Mouse (Mus musculus) macrophage (primary cell): ENCODE data around the gene Rbm24. TPM values are rescaled to one million over a fixed set of nuclear protein-coding genes. Genes with fewer than 3 reads are reported as not detected.

Experiments used
- H3K27ac ChIP-seq: fragments of 350-480 bp; formaldehyde crosslinking; 2 replicates; pipeline ENCODE4 v1.9.0; 2021
- H3K36me3 ChIP-seq: fragments of 350-480 bp; formaldehyde crosslinking; 2 replicates; pipeline ENCODE4 v1.9.0; 2021; ENCODE audit errors: inconsistent target
- H3K4me3 ChIP-seq: fragments of 350-480 bp; formaldehyde crosslinking; 2 replicates; pipeline ENCODE4 v1.9.0; 2021; ENCODE audit errors: inconsistent target
- H3K79me2 ChIP-seq: fragments of 350-480 bp; formaldehyde crosslinking; 2 replicates; pipeline ENCODE4 v1.9.0; 2021; ENCODE audit errors: inconsistent target
- WGBS: methylation state at CpG from one replicate; pipeline ENCODE4 v1.1.7; 2026; ENCODE audit warnings: inconsistent platforms; ENCODE audit not compliant: missing documents; 5-methylcytosine and 5-hydroxymethylcytosine counted together
- polyA plus RNA-seq: library from polyadenylated mRNA; stranded (reverse); fragments of 250-400 nt; gene quantifications from 3 replicates; pipeline ENCODE4 v1.2.4, GENCODE M21; 2018; ENCODE audit warnings: inconsistent platforms
- total RNA-seq, 78 experiments: library from RNA; depleted of rRNA; stranded (reverse); fragments of 250-400 nt; gene quantifications; 1 replicate in 9 of 78; 2 replicates in 24 of 78; 3 replicates in 43 of 78; 4 replicates in 2 of 78; pipeline ENCODE4 v1.2.4; 2018; ENCODE audit warnings: inconsistent platforms in 56 of 78

The Rbm24 gene
- total RNA-seq (2018; cell fraction: chromatin; rRNA removed): not detected
- total RNA-seq (2018; cell fraction: cytosol; rRNA removed): not detected
- total RNA-seq (2018; cell fraction: nucleus; rRNA removed): not detected
- not detected in 3 replicates for polyA plus RNA-seq

DNA sequence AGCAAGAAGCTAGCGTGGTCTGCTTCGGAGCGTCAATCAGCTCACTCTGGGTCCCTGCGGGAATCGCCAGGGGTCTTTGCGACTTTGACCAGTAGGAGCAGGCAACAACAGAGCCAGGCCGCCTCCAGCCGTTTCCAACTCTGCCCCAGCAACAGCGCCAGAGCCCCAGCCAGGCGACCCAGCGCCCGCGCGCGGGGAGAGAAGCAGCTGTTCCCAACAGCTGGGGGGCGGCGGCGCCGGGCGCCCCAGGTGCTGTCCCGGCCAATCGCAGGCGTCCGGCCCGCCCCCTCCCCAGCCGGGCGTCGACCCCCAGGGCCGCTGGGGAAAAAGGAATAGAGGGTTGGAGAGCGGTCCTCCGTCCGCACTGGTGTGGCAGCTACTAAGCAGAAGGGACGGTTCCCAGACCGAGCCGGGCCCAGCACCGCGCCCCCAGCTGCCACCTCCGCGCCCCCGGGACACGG lies at the start of gene Rbm24:
Gene Rbm24, plus strand, starts transcription at position 294 of the 461 bp plus-strand sequence.
- H3K4me3 ChIP-seq: no peak within 1 kb of the TSS
- 6% methylated on average over 41 of the region's 41 CpGs for WGBS
- H3K27ac ChIP-seq: no peak within 1 kb of the TSS
- no peaks in the 10 kb centered on the region for H3K79me2 ChIP-seq
- H3K36me3 ChIP-seq: no peaks in the 10 kb centered on the region

DNA sequence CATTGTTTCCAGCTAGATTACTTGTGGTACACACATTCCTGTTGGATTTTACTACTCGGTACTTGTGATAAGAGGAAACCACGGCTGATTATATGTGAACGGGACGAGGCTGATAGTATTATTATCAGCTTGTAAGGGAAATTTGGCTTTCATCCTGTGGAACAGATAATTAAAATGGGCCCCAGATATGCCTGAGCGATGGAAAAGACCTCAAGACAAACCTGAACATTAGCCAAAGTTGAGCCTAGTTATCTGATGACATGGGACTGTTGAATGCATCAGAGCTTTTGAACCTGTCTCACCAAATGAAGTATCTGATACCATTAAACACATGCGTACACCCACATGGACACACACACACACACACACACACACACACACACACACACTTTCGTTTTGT lies 45.4 kb upstream of the Rbm24 start:
- no peaks in the 10 kb centered on the region for H3K36me3 ChIP-seq
- WGBS: 94% methylated on average over 6 of the region's 7 CpGs
- no peak overlapping the region for H3K27ac ChIP-seq
- H3K4me3 ChIP-seq: no peak overlapping the region
- H3K79me2 ChIP-seq: no peaks in the 10 kb centered on the region

- Histone ChIP-seq H3K79me2 (no peaks in the 10 kb centered on the region), H3K36me3 (no peaks in the 10 kb centered on the region), H3K4me3 (no peak overlapping the region), H3K27ac (no peak overlapping the region)
- 100% methylated on average over 1 of the region's 1 CpGs for WGBS
Measured at GRCm38 (mm10) chr13:46375371-46375770, 42.9 kb upstream of the Rbm24 start.

- no peak overlapping the region for H3K27ac ChIP-seq
- no peak overlapping the region for H3K4me3 ChIP-seq
- WGBS: 98% methylated on average over 8 of the region's 8 CpGs
- no peaks in the 10 kb centered on the region for H3K36me3 ChIP-seq
- no peaks in the 10 kb centered on the region for H3K79me2 ChIP-seq
Measured at GRCm38 (mm10) chr13:46387396-46387795, 30.8 kb upstream of the Rbm24 start.

GRCm38 (mm10) chr13:46391654-46392053 lies 26.6 kb upstream of the Rbm24 start:
- 92% methylated on average over 1 of the region's 1 CpGs for WGBS
- H3K27ac ChIP-seq: no peak overlapping the region
- no peaks in the 10 kb centered on the region for H3K79me2 ChIP-seq
- no peaks in the 10 kb centered on the region for H3K36me3 ChIP-seq
- no peak overlapping the region for H3K4me3 ChIP-seq

- Histone ChIP-seq H3K27ac (no peak overlapping the region), H3K4me3 (no peak overlapping the region), H3K36me3 (no peaks in the 10 kb centered on the region), H3K79me2 (no peaks in the 10 kb centered on the region)
- 32% methylated on average over 4 of the region's 4 CpGs for WGBS
Measured at GRCm38 (mm10) chr13:46392893-46393292, 25.3 kb upstream of the Rbm24 start.

GRCm38 (mm10) chr13:46393936-46394335 lies 24.3 kb upstream of the Rbm24 start:
- 81% methylated on average over 2 of the region's 2 CpGs for WGBS
- Histone ChIP-seq H3K4me3 (no peak overlapping the region), H3K79me2 (no peaks in the 10 kb centered on the region), H3K27ac (no peak overlapping the region), H3K36me3 (no peaks in the 10 kb centered on the region)

DNA sequence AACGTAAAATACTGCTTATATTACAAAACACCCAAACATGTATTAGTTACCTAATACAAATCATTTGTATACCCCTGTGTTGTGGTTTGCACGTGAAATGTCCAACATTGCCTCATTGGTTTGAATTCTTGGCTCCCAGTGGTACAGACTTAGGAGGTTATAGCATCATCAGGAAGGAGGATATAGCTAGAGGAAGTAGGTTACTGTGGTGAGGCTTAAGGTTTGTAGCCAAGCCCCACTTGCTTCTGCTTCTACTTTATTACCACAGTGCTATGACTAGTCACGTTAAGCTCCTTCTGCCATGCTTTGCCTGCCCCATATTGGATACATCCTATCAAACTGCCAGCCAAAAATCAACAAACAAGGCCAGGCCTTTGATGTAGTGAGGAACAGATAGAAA lies 21.0 kb upstream of the Rbm24 start:
- no peak overlapping the region for H3K4me3 ChIP-seq
- H3K27ac ChIP-seq: no peak overlapping the region
- no peaks in the 10 kb centered on the region for H3K79me2 ChIP-seq
- 12% methylated on average over 2 of the region's 3 CpGs for WGBS
- H3K36me3 ChIP-seq: no peaks in the 10 kb centered on the region

DNA sequence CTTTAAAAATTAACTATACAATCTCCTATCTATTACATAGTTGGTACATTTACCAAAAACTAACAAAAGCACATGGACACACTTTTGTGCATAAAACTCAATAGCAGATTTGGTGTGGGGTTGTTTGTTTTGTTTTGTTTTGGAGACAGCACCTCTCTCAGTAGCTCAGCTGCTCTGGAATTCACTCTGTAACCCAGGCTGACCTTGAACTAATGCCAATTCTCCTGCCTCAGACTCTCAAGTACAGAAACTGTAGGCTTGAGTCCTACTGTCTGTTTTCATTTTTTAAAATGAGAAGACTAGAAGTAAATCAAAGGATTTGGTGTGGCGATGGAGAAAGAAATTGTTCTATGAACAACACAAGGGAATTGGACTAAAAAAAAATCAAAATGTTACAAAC lies 11.1 kb upstream of the Rbm24 start:
- Histone ChIP-seq H3K27ac (no peak overlapping the region), H3K79me2 (no peaks in the 10 kb centered on the region), H3K4me3 (no peak overlapping the region), H3K36me3 (no peaks in the 10 kb centered on the region)
- WGBS: 100% methylated on average over 1 of the region's 1 CpGs

DNA sequence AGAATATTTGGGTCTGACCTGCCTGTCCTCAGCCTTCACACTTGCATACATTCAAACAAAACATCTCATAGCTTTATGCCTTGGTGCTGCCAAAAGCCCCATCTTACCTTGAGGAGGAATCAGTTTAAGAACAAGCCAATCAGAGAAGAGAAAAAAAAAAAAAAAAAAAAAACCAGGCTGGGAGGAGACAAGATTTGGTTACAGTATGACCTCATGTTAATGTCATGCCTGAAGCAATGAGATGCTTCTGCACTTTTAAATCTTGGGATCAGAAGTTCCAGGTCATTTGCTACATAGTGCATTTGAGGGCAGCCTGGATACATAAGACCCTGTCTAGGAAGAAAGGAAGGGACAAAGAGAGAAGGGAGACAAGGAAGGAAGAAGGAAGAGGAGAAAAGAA lies 6.0 kb upstream of the Rbm24 start:
- H3K79me2 ChIP-seq: no peaks in the 10 kb centered on the region
- H3K4me3 ChIP-seq: no peak overlapping the region
- no peak overlapping the region for H3K27ac ChIP-seq
- no peaks in the 10 kb centered on the region for H3K36me3 ChIP-seq

DNA sequence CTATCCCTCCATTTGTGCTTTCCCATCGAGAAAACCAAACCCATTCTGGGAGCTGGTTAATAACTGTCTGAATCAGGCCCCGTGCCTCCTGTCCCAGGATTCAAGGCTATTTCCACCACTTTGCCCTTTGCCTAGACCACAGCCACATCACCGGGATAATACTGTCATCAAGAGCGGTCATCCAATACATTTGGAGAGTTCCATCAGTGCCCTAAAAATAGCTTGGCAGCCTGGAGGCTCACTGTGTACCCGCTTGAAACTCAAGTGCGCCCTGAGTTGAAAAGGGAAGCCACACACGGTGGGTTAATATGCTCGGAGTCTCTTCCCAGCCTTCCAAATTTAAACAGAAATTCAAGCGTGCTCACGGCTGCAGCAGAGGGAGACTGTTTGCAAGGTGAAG lies 4.6 kb upstream of the Rbm24 start:
- Histone ChIP-seq H3K27ac (no peak overlapping the region), H3K4me3 (no peak overlapping the region), H3K36me3 (no peaks in the 10 kb centered on the region), H3K79me2 (no peaks in the 10 kb centered on the region)
- WGBS: 96% methylated on average over 10 of the region's 10 CpGs

DNA sequence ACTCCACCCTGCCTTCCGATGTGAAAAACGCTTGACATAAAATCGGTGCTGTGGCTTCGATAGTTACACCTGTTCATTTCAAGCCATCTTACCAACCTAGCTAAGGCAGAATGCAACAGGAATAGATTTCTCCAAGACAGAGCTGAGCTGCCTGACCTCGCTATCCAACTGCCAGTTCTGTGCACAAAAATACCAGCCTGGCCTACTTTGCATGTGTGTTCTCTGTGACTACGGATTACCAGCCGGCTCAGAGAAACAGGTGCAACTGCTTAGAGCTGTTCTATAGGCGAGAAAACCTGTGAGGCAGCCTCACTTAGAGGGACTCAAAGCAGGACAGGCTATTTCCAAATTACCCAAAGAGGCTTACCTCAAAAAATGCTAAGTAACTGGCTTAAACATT lies 4.2 kb upstream of the Rbm24 start:
- WGBS: 96% methylated on average over 8 of the region's 8 CpGs
- no peak overlapping the region for H3K4me3 ChIP-seq
- no peaks in the 10 kb centered on the region for H3K36me3 ChIP-seq
- H3K27ac ChIP-seq: no peak overlapping the region
- no peaks in the 10 kb centered on the region for H3K79me2 ChIP-seq

GRCm38 (mm10) chr13:46416021-46416420 lies 2.2 kb upstream of the Rbm24 start:
- Histone ChIP-seq H3K36me3 (no peaks in the 10 kb centered on the region), H3K79me2 (no peaks in the 10 kb centered on the region), H3K27ac (no peak overlapping the region), H3K4me3 (no peak overlapping the region)
- WGBS: 96% methylated on average over 8 of the region's 8 CpGs

DNA sequence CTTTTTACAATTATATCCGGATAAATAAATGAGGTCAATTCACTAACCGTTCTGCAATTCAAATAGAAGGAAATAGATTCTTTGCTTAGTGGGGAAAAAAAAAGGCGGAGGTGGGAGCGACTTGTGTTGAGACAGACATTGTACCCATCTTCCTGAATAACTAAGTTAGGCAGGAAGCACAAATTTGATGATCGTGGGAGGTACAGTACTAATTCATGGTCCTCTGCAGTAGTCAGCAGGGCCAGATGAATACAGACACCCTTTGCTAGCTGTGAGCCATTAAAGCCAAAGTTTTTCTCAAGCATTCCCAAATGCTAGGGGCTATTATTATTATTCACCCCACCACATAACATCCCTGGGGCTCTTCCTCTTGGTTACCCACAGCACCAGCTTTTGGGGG lies 640 bp upstream of the Rbm24 start:
- WGBS: 86% methylated on average over 5 of the region's 5 CpGs
- H3K4me3 ChIP-seq: no peak overlapping the region
- no peak overlapping the region for H3K27ac ChIP-seq
- H3K36me3 ChIP-seq: no peaks in the 10 kb centered on the region
- H3K79me2 ChIP-seq: no peaks in the 10 kb centered on the region

DNA sequence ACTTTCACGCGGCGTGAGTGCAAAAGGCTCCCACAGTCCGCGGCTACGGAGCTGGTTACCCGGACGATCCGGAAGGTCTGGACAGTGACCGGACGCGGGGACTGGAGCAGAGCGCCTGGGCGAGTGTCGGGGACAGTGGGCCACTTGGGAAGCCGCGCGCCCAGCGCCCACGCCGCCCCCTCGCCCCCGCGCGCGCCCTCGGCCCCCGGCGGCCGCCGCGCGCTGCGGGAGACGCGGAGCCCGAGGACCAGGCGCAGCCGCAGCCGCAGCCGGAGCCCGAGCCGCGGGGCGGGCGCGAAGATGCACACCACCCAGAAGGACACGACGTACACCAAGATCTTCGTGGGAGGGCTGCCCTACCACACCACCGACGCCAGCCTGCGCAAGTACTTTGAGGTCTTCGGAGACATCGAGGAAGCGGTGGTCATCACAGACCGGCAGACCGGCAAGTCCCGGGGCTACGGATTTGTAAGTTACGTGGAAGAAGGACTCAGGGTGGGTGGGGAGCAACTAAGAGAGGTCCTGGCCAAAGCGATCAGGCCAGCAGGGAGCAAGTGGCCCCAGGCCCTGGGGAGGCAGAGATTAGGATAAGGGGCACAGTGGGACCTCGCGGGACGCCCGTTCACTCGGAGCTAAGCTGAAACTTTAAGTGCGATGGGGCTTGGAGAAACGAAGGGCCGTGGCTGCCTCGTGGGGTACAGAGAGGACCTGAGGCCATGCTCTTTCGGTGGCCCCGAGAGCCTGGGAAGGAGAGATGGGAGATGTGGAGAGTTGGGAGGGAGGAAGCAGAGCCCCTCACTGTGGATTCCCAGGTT lies 704 bp downstream of the Rbm24 start:
- Histone ChIP-seq H3K27ac (no peak overlapping the region), H3K36me3 (no peaks in the 10 kb centered on the region), H3K4me3 (no peak overlapping the region), H3K79me2 (no peaks in the 10 kb centered on the region)
- 6% methylated on average over 66 of the region's 73 CpGs for whole genome bisulfite sequencing

DNA sequence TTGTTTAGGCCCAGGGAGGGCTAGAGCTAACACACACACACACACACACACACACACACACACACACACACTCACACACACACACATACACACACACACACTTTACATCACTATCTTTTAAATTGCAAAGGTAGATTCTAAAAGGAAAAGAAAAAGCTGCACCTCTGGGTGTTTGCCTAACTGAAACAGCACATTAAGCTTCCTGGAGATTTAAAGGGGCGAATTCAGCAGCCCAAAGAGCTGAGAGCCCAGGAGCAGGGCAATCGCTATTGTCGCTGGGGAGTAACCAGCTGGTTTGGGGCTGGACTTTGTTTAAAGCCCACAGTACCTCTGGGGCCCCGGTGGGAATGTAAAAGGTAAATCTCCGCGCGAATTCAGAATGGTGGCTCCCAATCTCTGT lies 1.4 kb downstream of the Rbm24 start:
- H3K4me3 ChIP-seq: no peak overlapping the region
- WGBS: 77% methylated on average over 6 of the region's 7 CpGs
- H3K27ac ChIP-seq: no peak overlapping the region
- H3K36me3 ChIP-seq: no peaks in the 10 kb centered on the region
- no peaks in the 10 kb centered on the region for H3K79me2 ChIP-seq
